Mouse (Mus musculus) myocyte (in vitro differentiated cells): ENCODE measurements around the gene Gata3.

Experiments
- POLR2A ChIP-seq: IDR thresholded peaks from one replicate; pipeline ENCODE4 v1.6.1; 2011; ENCODE audit warnings: low read depth, mild to moderate bottlenecking, control low read depth, moderate library complexity; ENCODE audit not compliant: insufficient read length
- POLR2AphosphoS2 ChIP-seq: IDR thresholded peaks from one replicate; pipeline ENCODE4 v1.6.1; 2011; ENCODE audit warnings: low read depth, control low read depth; ENCODE audit not compliant: insufficient read length

DNA sequence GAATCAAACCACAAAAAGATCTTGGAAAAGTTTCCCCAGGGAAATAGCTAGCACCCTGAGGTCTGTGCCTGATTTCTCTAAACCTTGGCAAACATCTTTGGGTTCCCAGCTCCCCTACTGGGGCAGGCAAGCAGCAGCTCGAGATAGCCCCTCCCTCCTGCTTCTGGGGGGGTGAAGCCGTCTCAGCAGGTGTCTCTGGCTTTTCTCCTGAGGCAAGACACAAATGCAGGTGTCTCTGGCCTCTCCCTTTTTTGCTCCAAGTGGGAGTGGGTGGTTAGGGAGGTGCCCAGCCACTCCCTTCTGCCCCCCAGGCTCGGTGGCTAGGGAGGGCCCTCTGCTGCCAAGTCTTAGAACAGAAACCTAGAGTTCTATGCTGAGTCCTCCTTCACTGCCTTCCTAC is 62.2 kb downstream of the Gata3 start:
- no peak for TF ChIP-seq POLR2A
- TF ChIP-seq POLR2AphosphoS2 = no peak
